Mouse (Mus musculus) heart, adult 8-10 months (tissue): ENCODE measurements around the gene Rps6ka6. TPM values are rescaled to one million over a fixed set of nuclear protein-coding genes. Genes with fewer than 3 reads are reported as not detected.

Experiments used
- DNase-seq: peaks from one replicate; pipeline ENCODE4 v3.0.0; 2022; ENCODE audit warnings: low spot score
- total RNA-seq, 4 experiments: library from RNA; stranded (reverse); gene quantifications; 2 replicates each; pipeline ENCODE4 v1.2.4; 2022

Rps6ka6 gene
- total RNA-seq = under 1 TPM; 0.29 to 0.54 (median 0.42) TPM

GRCm38 (mm10) chrX:111537859-111538258 is at the start of gene Rps6ka6:
TSS of gene Rps6ka6 (minus strand) at chrX:111537959.
- no peak for DNase-seq

GRCm38 (mm10) chrX:111577044-111577443 is 39.3 kb upstream of the Rps6ka6 start:
- no peak for DNase-seq

GRCm38 (mm10) chrX:111518206-111518605 is 19.6 kb downstream of the Rps6ka6 start:
- DNase-seq = no peak

GRCm38 (mm10) chrX:111463565-111464093 is 74.1 kb downstream of the Rps6ka6 start:
- no peak for DNase-seq

- no peak for DNase-seq
Measured at GRCm38 (mm10) chrX:111462833-111463564, 74.8 kb downstream of the Rps6ka6 start.

- no peak for DNase-seq
Measured at GRCm38 (mm10) chrX:111462495-111462832, 75.3 kb downstream of the Rps6ka6 start.

- DNase-seq = no peak
Measured at GRCm38 (mm10) chrX:111462092-111462491, 75.7 kb downstream of the Rps6ka6 start.

GRCm38 (mm10) chrX:111460166-111460565 is 77.6 kb downstream of the Rps6ka6 start:
- DNase-seq = no peak

GRCm38 (mm10) chrX:111436571-111436970 is 101.2 kb downstream of the Rps6ka6 start:
- DNase-seq = no peak

GRCm38 (mm10) chrX:111414775-111415174 is 123.0 kb downstream of the Rps6ka6 start:
- no peak for DNase-seq

GRCm38 (mm10) chrX:111404816-111405215 is 132.9 kb downstream of the Rps6ka6 start:
- DNase-seq = no peak

GRCm38 (mm10) chrX:111377020-111377419 is 160.7 kb downstream of the Rps6ka6 start:
- no peak for DNase-seq

- DNase-seq = no peak
Measured at GRCm38 (mm10) chrX:111374177-111374576, 163.6 kb downstream of the Rps6ka6 start.

Other genes with a start within 250 kb of the Rps6ka6 start
- under 1 TPM; 0.05 to 0.19 (median 0.10) TPM for gene Hdx, start 159.1 kb upstream of the Rps6ka6 start, total RNA-seq